Mouse (Mus musculus): Measurements from ENCODE around the gene Cacng7.

DNA sequence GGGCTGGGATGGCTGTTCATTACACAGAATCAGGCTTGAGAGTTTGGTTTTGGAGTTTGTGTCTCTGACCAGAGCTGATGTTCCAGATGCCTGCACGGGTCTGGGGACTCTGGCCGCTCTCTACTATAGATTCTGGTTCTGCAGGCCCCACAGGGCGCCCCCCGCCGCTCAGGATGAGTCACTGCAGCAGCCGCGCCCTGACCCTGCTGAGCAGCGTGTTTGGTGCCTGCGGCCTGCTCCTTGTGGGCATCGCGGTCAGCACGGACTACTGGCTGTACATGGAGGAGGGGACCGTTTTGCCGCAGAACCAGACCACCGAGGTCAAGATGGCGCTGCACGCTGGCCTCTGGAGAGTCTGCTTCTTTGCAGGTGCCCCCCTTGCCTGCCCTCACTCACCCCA lies 3.7 kb downstream of the Cacng7 start:
- TF ChIP-seq CTCF (IDR thresholded peaks at IDR 0.05; ENCODE audit: low read depth) (no peak), EP300 (optimal IDR thresholded peaks at IDR 0.05) (no peak)
